Mouse (Mus musculus): ENCODE measurements around the gene Gab2. TPM values are rescaled to one million over a fixed set of nuclear protein-coding genes. Genes with fewer than 3 reads are reported as not detected.

Gab2 gene
- total RNA-seq, 1 experiment = 1.1 TPM

- TF ChIP-seq CHD2 (IDR thresholded peaks at IDR 0.05; ENCODE audit: low read depth, low read length) (no peak), ZNF384 (IDR thresholded peaks at IDR 0.05; ENCODE audit: low read depth, low read length) (no peak), ZC3H11A (IDR thresholded peaks at IDR 0.05; ENCODE audit: borderline replicate concordance, low read depth, low read length) (no peak), HCFC1 (IDR thresholded peaks at IDR 0.05; ENCODE audit: borderline replicate concordance, insufficient read depth, low read length) (no peak), MAFK (IDR thresholded peaks at IDR 0.05; ENCODE audit: insufficient read depth, low read depth, low read length) (no peak)
Measured at GRCm38 (mm10) chr7:97076977-97077376, 4.4 kb upstream of the Gab2 start.

GRCm38 (mm10) chr7:97078685-97079084, 2.7 kb upstream of the Gab2 start:
- no peak overlapping the region for H3K27ac ChIP-seq (ENCODE audit: insufficient read depth, low read depth, low read length, poor library complexity, severe bottlenecking)
- in situ Hi-C loops (cut with MboI; ENCODE audit: low sequenced_read_pairs in 2 of 2, unreplicated experiment in 2 of 2) = no loop called here
- no peak overlapping the region for H3K4me3 ChIP-seq (ENCODE audit: insufficient read depth in 1 of 2, low read depth in 1 of 2, low read length in 2 of 2, poor library complexity in 1 of 2, severe bottlenecking in 1 of 2)
- no peak for DNase-seq (ENCODE audit: low read depth, low spot score)
- H3K36me3 ChIP-seq (ENCODE audit: control insufficient read depth, insufficient read depth, low read length, poor library complexity, severe bottlenecking) = no peaks in the 10 kb centered on the region
- no peaks in the 10 kb centered on the region for H3K9me3 ChIP-seq (ENCODE audit: control insufficient read depth, insufficient read depth, low read depth, low read length)
- no peak for TF ChIP-seq ZC3H11A (IDR thresholded peaks at IDR 0.05; ENCODE audit: borderline replicate concordance, low read depth, low read length)
- no peak for TF ChIP-seq ZNF384 (IDR thresholded peaks at IDR 0.05; ENCODE audit: low read depth, low read length)
- TF ChIP-seq HCFC1 (IDR thresholded peaks at IDR 0.05; ENCODE audit: borderline replicate concordance, insufficient read depth, low read length) = no peak
- TF ChIP-seq CHD2 (IDR thresholded peaks at IDR 0.05; ENCODE audit: low read depth, low read length) = no peak
- no peak for TF ChIP-seq MAFK (IDR thresholded peaks at IDR 0.05; ENCODE audit: insufficient read depth, low read depth, low read length)
- H3K9ac ChIP-seq (ENCODE audit: insufficient read depth, low read depth, low read length, poor library complexity, severe bottlenecking) = no peak overlapping the region
- H3K4me1 ChIP-seq (ENCODE audit: control insufficient read depth in 2 of 2, insufficient read depth in 2 of 2, low read length in 2 of 2, poor library complexity in 1 of 2) = no peaks in the 10 kb centered on the region

More at GRCm38 (mm10) chr7:97076977-97077376, 4.4 kb upstream of the Gab2 start:
- Histone ChIP-seq H3K4me1 (ENCODE audit: control insufficient read depth in 2 of 2, insufficient read depth in 2 of 2, low read length in 2 of 2, poor library complexity in 1 of 2) (no peaks in the 10 kb centered on the region), H3K36me3 (ENCODE audit: control insufficient read depth, insufficient read depth, low read length, poor library complexity, severe bottlenecking) (no peaks in the 10 kb centered on the region), H3K27ac (ENCODE audit: insufficient read depth, low read depth, low read length, poor library complexity, severe bottlenecking) (no peak overlapping the region), H3K9me3 (ENCODE audit: control insufficient read depth, insufficient read depth, low read depth, low read length) (no peaks in the 10 kb centered on the region), H3K9ac (ENCODE audit: insufficient read depth, low read depth, low read length, poor library complexity, severe bottlenecking) (no peak overlapping the region), H3K4me3 (ENCODE audit: insufficient read depth in 1 of 2, low read depth in 1 of 2, low read length in 2 of 2, poor library complexity in 1 of 2, severe bottlenecking in 1 of 2) (no peak overlapping the region)
- in situ Hi-C loops (cut with MboI; ENCODE audit: low sequenced_read_pairs in 2 of 2, unreplicated experiment in 2 of 2) = no loop called here
- DNase-seq (ENCODE audit: low read depth, low spot score) = no peak

GRCm38 (mm10) chr7:97079145-97079544, 2.2 kb upstream of the Gab2 start:
- in situ Hi-C loops (cut with MboI; ENCODE audit: low sequenced_read_pairs in 2 of 2, unreplicated experiment in 2 of 2) = no loop called here
- no peak overlapping the region for H3K4me3 ChIP-seq (ENCODE audit: insufficient read depth in 1 of 2, low read depth in 1 of 2, low read length in 2 of 2, poor library complexity in 1 of 2, severe bottlenecking in 1 of 2)
- H3K9me3 ChIP-seq (ENCODE audit: control insufficient read depth, insufficient read depth, low read depth, low read length) = no peaks in the 10 kb centered on the region
- no peaks in the 10 kb centered on the region for H3K36me3 ChIP-seq (ENCODE audit: control insufficient read depth, insufficient read depth, low read length, poor library complexity, severe bottlenecking)
- no peak overlapping the region for H3K27ac ChIP-seq (ENCODE audit: insufficient read depth, low read depth, low read length, poor library complexity, severe bottlenecking)
- H3K9ac ChIP-seq (ENCODE audit: insufficient read depth, low read depth, low read length, poor library complexity, severe bottlenecking) = no peak overlapping the region
- no peaks in the 10 kb centered on the region for H3K4me1 ChIP-seq (ENCODE audit: control insufficient read depth in 2 of 2, insufficient read depth in 2 of 2, low read length in 2 of 2, poor library complexity in 1 of 2)
- DNase-seq (ENCODE audit: low read depth, low spot score) = peak; percentile 20
- TF ChIP-seq MAFK (IDR thresholded peaks at IDR 0.05; ENCODE audit: insufficient read depth, low read depth, low read length) = no peak
- TF ChIP-seq HCFC1 (IDR thresholded peaks at IDR 0.05; ENCODE audit: borderline replicate concordance, insufficient read depth, low read length) = no peak
- no peak for TF ChIP-seq ZC3H11A (IDR thresholded peaks at IDR 0.05; ENCODE audit: borderline replicate concordance, low read depth, low read length)
- TF ChIP-seq CHD2 (IDR thresholded peaks at IDR 0.05; ENCODE audit: low read depth, low read length) = no peak
- TF ChIP-seq ZNF384 (IDR thresholded peaks at IDR 0.05; ENCODE audit: low read depth, low read length) = no peak

- H3K9me3 ChIP-seq (ENCODE audit: control insufficient read depth, insufficient read depth, low read depth, low read length) = no peaks in the 10 kb centered on the region
- no peak overlapping the region for H3K9ac ChIP-seq (ENCODE audit: insufficient read depth, low read depth, low read length, poor library complexity, severe bottlenecking)
- no peak for DNase-seq (ENCODE audit: low read depth, low spot score)
- H3K4me3 ChIP-seq (ENCODE audit: insufficient read depth in 1 of 2, low read depth in 1 of 2, low read length in 2 of 2, poor library complexity in 1 of 2, severe bottlenecking in 1 of 2) = no peak overlapping the region
- in situ Hi-C loops (cut with MboI; ENCODE audit: low sequenced_read_pairs in 2 of 2, unreplicated experiment in 2 of 2) = loop anchor here in 1 of 2 experiments (10.0 kb wide), 1 partner anchor 105 kb away; no protein-coding TSS in a partner anchor
- H3K36me3 ChIP-seq (ENCODE audit: control insufficient read depth, insufficient read depth, low read length, poor library complexity, severe bottlenecking) = no peaks in the 10 kb centered on the region
- no peak overlapping the region for H3K27ac ChIP-seq (ENCODE audit: insufficient read depth, low read depth, low read length, poor library complexity, severe bottlenecking)
- TF ChIP-seq CHD2 (IDR thresholded peaks at IDR 0.05; ENCODE audit: low read depth, low read length) = no peak
- no peak for TF ChIP-seq MAFK (IDR thresholded peaks at IDR 0.05; ENCODE audit: insufficient read depth, low read depth, low read length)
- no peak for TF ChIP-seq HCFC1 (IDR thresholded peaks at IDR 0.05; ENCODE audit: borderline replicate concordance, insufficient read depth, low read length)
- no peak for TF ChIP-seq ZNF384 (IDR thresholded peaks at IDR 0.05; ENCODE audit: low read depth, low read length)
- TF ChIP-seq ZC3H11A (IDR thresholded peaks at IDR 0.05; ENCODE audit: borderline replicate concordance, low read depth, low read length) = no peak
- H3K4me1 ChIP-seq (ENCODE audit: control insufficient read depth in 2 of 2, insufficient read depth in 2 of 2, low read length in 2 of 2, poor library complexity in 1 of 2) = no peaks in the 10 kb centered on the region
Measured at GRCm38 (mm10) chr7:97079651-97080365, 1.6 kb upstream of the Gab2 start.

Data from ES-E14 (cell line).